Mouse (Mus musculus) thymus, adult 2 months (tissue): Measurements from ENCODE around the gene Kif1c.

Source experiments
- CTCF ChIP-seq: fragments of 200-500 bp; IDR thresholded peaks from 2 replicates; pipeline ENCODE4 v1.5.1; 2012; ENCODE audit warnings: mild to moderate bottlenecking, control low read depth, low read length, moderate library complexity, borderline replicate concordance; ENCODE audit not compliant: control insufficient read depth, poor library complexity, insufficient read depth; ENCODE audit errors: extremely low read depth
- POLR2A ChIP-seq: fragments of 200-500 bp; IDR thresholded peaks from 2 replicates; pipeline ENCODE4 v1.6.1; 2012; ENCODE audit warnings: mild to moderate bottlenecking, low read length, control low read depth, moderate library complexity; ENCODE audit not compliant: control insufficient read depth, poor library complexity, insufficient read depth; ENCODE audit errors: extremely low read depth

DNA sequence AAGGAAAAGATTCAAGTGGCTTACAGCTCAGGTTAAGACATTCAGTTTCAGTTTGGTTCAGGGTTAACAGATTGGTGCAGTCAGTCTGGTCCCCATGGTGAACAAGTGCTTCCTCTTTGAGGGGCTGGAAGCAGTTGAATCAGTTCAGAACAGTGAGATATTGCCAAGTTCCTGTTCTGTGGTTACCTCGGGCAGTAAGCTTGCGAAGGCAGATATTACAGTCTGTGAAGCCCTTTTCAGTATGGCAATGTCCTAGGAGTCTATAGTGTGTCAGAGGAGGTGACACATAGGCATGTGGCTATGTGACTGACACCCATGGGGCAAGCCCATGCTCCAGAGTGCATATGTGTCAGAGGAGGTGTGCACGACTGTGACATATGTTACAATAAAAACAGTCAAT lies 20.2 kb downstream of the Kif1c start:
- TF ChIP-seq CTCF, result no peak
- TF ChIP-seq POLR2A, result no peak
